Comparison of ENCODE assay signal across 9 mouse cellular contexts in genomic region chr1:36279202-36279601, GRCm38 (mm10). TPM values are rescaled to one million over a fixed set of nuclear protein-coding genes. Genes with fewer than 3 reads are reported as not detected.
A peak's percentile ranks its signal among the peaks of the same experiment; 100 is the strongest.
DNase-seq lines count a peak whose midpoint lies in the region; ATAC-seq and TF ChIP-seq lines count a peak whose summit lies in the region.
"Had no signal": no experiment of that assay in that cellular context is flagged by ENCODE, and none has a peak within 500 bp of the region (broad histone marks: within the 10 kb centered on the region; RNA-seq: fewer than 3 reads in every experiment).

No protein-coding gene starts in this region.

- no peaks in the 10 kb centered on the region for H3K9me3 ChIP-seq in kidney, embryonic 16.5 days (ENCODE audit: low read length)
- H3K9me3 ChIP-seq: hindbrain, embryonic 15.5 days had no signal

- H3K27ac ChIP-seq in kidney, embryonic 16.5 days (ENCODE audit: low read length), result no peak overlapping the region
- H3K27ac ChIP-seq: hindbrain, embryonic 15.5 days had no signal

- no peak for TF ChIP-seq POLR2A in lung, adult 2 months (IDR thresholded peaks at IDR 0.05; ENCODE audit: borderline replicate concordance, extremely low read depth, low read depth, low read length)

- in situ Hi-C loops in Patski (cut with MboI; ENCODE audit: low pct_unique_long_range_greater_than_20kb), result loop anchor here (5.0 kb wide), 1 partner anchor 132 kb away; no protein-coding TSS in a partner anchor

- 14% methylated on average over 3 of the region's 3 CpGs for WGBS in kidney, embryonic 16.5 days
- WGBS in lung, adult 2 months, result 13% methylated on average over 3 of the region's 3 CpGs

- no peaks in the 10 kb centered on the region for H3K27me3 ChIP-seq in Patski
- H3K27me3 ChIP-seq in kidney, embryonic 16.5 days (ENCODE audit: insufficient read depth, low read length), result no peaks in the 10 kb centered on the region
- H3K27me3 ChIP-seq: hindbrain, embryonic 15.5 days had no signal

- no peak overlapping the region for H3K4me3 ChIP-seq in kidney, embryonic 16.5 days (ENCODE audit: low read length)
- no peak overlapping the region for H3K4me3 ChIP-seq in lung, adult 2 months (replicated peaks; ENCODE audit: extremely low read depth, low read depth, low read length)
- H3K4me3 ChIP-seq: hindbrain, embryonic 15.5 days had no signal

- H3K4me1 ChIP-seq in kidney, embryonic 16.5 days (ENCODE audit: insufficient read depth, low read length), result peaks cover 12% of the 10 kb centered on the region
- no peaks in the 10 kb centered on the region for H3K4me1 ChIP-seq in lung, adult 2 months (ENCODE audit: control insufficient read depth, insufficient read depth, low read length)
- H3K4me1 ChIP-seq: hindbrain, embryonic 15.5 days had no signal

- CTCF ChIA-PET in Patski (lab: Charles Lee), result interaction anchor here (0.6 to 1.9 kb wide), 4 partner anchors 15 to 127 kb away, joined by 3 to 5 read pairs (median 4); no protein-coding TSS in a partner anchor

- H3K9ac ChIP-seq in kidney, embryonic 16.5 days (replicated peaks; ENCODE audit: low read length), result no peak overlapping the region
- H3K9ac ChIP-seq: hindbrain, embryonic 15.5 days had no signal

- ATAC-seq in Patski, result peak; percentile 54
- peak; percentile 26; the same call in 1 of the 2 replicates for ATAC-seq in kidney, embryonic 16.5 days (ENCODE audit: low FRiP score, low TSS enrichment)

- POLR2A ChIA-PET in Patski (lab: Charles Lee), result no interaction called here

- DNase-seq in CD4-positive, CD25-positive, alpha-beta regulatory T cell, adult 2 months (ENCODE audit: low read depth, low spot score), result peak; percentile 94
- peak; percentile 46 for DNase-seq in Patski (ENCODE audit: low read depth, low spot score)
- DNase-seq in cerebellum, postnatal 14 days, result peak; percentile 91 to 94
- peak; percentile 51 for DNase-seq in gastrocnemius, postnatal 25 days
- peak; percentile 83 for DNase-seq in lung, adult 2 months
- peak; percentile 69 for DNase-seq in right cerebral cortex, adult 18-20 months
- peak; percentile 60 to 64 for DNase-seq in urinary bladder, adult 18-20 months (ENCODE audit: low spot score in 2 of 2)

- no peaks in the 10 kb centered on the region for H3K36me3 ChIP-seq in kidney, embryonic 16.5 days (ENCODE audit: insufficient read depth, low read length)
- H3K36me3 ChIP-seq: hindbrain, embryonic 15.5 days had no signal

- H3K4me2 ChIP-seq in kidney, embryonic 16.5 days (replicated peaks; ENCODE audit: low read depth, low read length), result no peak overlapping the region
- H3K4me2 ChIP-seq: hindbrain, embryonic 15.5 days had no signal

- no peak for TF ChIP-seq CTCF in Patski (IDR thresholded peaks at IDR 0.05)
- peak; percentile 82 for TF ChIP-seq CTCF in lung, adult 2 months (IDR thresholded peaks at IDR 0.05; ENCODE audit: insufficient read depth, low read length)

RNA-seq across cellular contexts. Expression of gene Neurl3, which starts 4.7 kb away (rescaled TPM):
- 2.7 TPM for polyA plus RNA-seq in Patski (2021)
- total RNA-seq in gastrocnemius, postnatal 25 days (2021), result under 1 TPM; 0.51 to 0.88 TPM
- polyA plus RNA-seq in kidney, embryonic 16.5 days (2015; fragmentation: Nextera tagmentation; extraction: Ambion mirVana), result 18.4 TPM in 2 replicates
- polyA plus RNA-seq in lung, adult 2 months (2012; rRNA removed), result 23.5 and 26.4 TPM in 2 replicates

RNA-seq across cellular contexts. Expression of gene Arid5a, which starts 28.3 kb away (rescaled TPM):
- polyA plus RNA-seq in Patski (2021), result 9.2 TPM
- total RNA-seq in gastrocnemius, postnatal 25 days (2021), result 10 to 100 TPM in 1 of 2 experiments, 1 to 10 TPM in 1; 5.4 to 10.5 TPM
- polyA plus RNA-seq in kidney, embryonic 16.5 days (2015; fragmentation: Nextera tagmentation; extraction: Ambion mirVana), result 6.5 and 7.9 TPM in 2 replicates
- polyA plus RNA-seq in lung, adult 2 months (2012; rRNA removed), result 11.2 and 13.8 TPM in 2 replicates

RNA-seq across cellular contexts. Expression of gene Uggt1, which starts 34.7 kb away (rescaled TPM):
- polyA plus RNA-seq in Patski (2021), result 77.3 TPM
- total RNA-seq in gastrocnemius, postnatal 25 days (2021), result 10 to 100 TPM; 19.7 to 21.6 TPM
- 61.3 and 69.0 TPM in 2 replicates for polyA plus RNA-seq in kidney, embryonic 16.5 days (2015; fragmentation: Nextera tagmentation; extraction: Ambion mirVana)
- polyA plus RNA-seq in lung, adult 2 months (2012; rRNA removed), result 12.0 and 18.0 TPM in 2 replicates
